Mouse (Mus musculus) stomach, embryonic 14.5 days (tissue): ENCODE measurements around the gene Bfar. TPM values are rescaled to one million over a fixed set of nuclear protein-coding genes. Genes with fewer than 3 reads are reported as not detected.
"Not testable (repeated sequence)": the region's sequence is repeated elsewhere in the genome, so short reads cannot be mapped to it uniquely, and the experiment has no call there.

Experiments used
- ATAC-seq: fragments of 200-750 bp; cut with Nextera tagmentation; 2 replicates; pipeline ENCODE4 v1.8.0; 2017; ENCODE audit warnings: low read depth, moderate TSS enrichment; ENCODE audit not compliant: insufficient number of reproducible peaks, insufficient read depth, low FRiP score
- H3K27ac ChIP-seq: fragments of 300-500 bp; sonication (generic); 2 replicates; pipeline ENCODE4 v1.5.1; 2014; ENCODE audit warnings: mild to moderate bottlenecking, low read length, moderate library complexity, mixed read lengths
- H3K27me3 ChIP-seq: fragments of 300-500 bp; sonication (generic); 2 replicates; pipeline ENCODE4 v1.6.1; 2014; ENCODE audit warnings: low read length, control low read depth, mixed read lengths; ENCODE audit not compliant: control insufficient read depth, insufficient read depth
- H3K36me3 ChIP-seq: fragments of 300-500 bp; sonication (generic); 2 replicates; pipeline ENCODE4 v1.6.1; 2014; ENCODE audit warnings: mild to moderate bottlenecking, control low read depth, low read length, moderate library complexity, mixed read lengths; ENCODE audit not compliant: control insufficient read depth, insufficient read depth
- H3K4me1 ChIP-seq: fragments of 300-500 bp; sonication (generic); 2 replicates; pipeline ENCODE4 v1.6.1; 2014; ENCODE audit warnings: low read length, control low read depth, mixed read lengths; ENCODE audit not compliant: control insufficient read depth, insufficient read depth
- H3K4me2 ChIP-seq: fragments of 300-500 bp; sonication (generic); replicated peaks from 2 replicates; pipeline ENCODE4 v1.6.1; 2014; ENCODE audit warnings: low read depth, low read length, control low read depth
- H3K4me3 ChIP-seq: fragments of 300-500 bp; sonication (generic); 2 replicates; pipeline ENCODE4 v1.5.1; 2014; ENCODE audit warnings: low read depth, low read length, control low read depth
- H3K9ac ChIP-seq: fragments of 300-500 bp; sonication (generic); replicated peaks from 2 replicates; pipeline ENCODE4 v1.6.1; 2014; ENCODE audit warnings: low read depth, mild to moderate bottlenecking, control low read depth, low read length, moderate library complexity, mixed read lengths
- H3K9me3 ChIP-seq: fragments of 300-500 bp; sonication (generic); 2 replicates; pipeline ENCODE4 v1.6.1; 2016; ENCODE audit warnings: low read depth, low read length, control low read depth; ENCODE audit not compliant: control insufficient read depth
- whole genome bisulfite sequencing: fragments of 180-500 bp; shearing (Covaris S2); extraction: QIAGEN DNeasy Blood & Tissue Kit; methylation state at CpG from one replicate; pipeline ENCODE4 v1.1.7; 2014; 5-methylcytosine and 5-hydroxymethylcytosine counted together
- polyA plus RNA-seq: library from polyadenylated mRNA; unstranded; fragments of >200 nt; fragmentation: Nextera tagmentation; extraction: Ambion mirVana; gene quantifications from 2 replicates; pipeline ENCODE4 v1.2.1, GENCODE M21; 2014

Bfar gene
- polyA plus RNA-seq, 1 experiment from 2014 or later: 54.9 TPM

GRCm38 (mm10) chr16:13660736-13661135 lies 10.9 kb upstream of the Bfar start:
- Histone ChIP-seq H3K36me3 (peaks cover 28% of the 10 kb centered on the region), H3K9ac (no peak overlapping the region), H3K27me3 (no peaks in the 10 kb centered on the region), H3K9me3 (no peaks in the 10 kb centered on the region), H3K4me3 (no peak overlapping the region), H3K4me2 (no peak overlapping the region), H3K4me1 (no peaks in the 10 kb centered on the region), H3K27ac (no peak overlapping the region)
- ATAC-seq: no peak
- WGBS: 88% methylated on average over 9 of the region's 9 CpGs

DNA sequence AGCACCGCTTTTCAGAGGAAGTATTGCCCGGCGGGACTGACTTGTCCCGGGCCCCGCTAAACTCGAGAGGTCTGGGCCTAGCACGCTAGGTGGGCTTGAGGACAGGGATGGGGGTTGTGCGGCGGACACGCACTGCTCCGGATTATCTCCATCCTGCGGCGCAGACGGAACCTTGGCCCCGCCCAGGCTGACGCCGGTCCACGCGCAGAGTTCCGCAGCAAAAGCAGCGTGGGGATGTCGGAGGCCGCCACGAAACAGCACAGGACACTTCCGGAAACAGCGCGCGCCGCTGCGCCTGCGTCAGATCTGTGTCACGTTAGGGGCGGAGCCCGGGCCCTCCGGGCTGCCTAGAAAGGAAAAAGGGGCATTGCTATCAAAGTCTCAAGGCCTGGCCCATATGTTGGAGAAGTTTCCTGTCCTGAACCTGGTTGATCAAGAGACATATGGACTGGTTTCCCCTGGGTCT lies 3.7 kb upstream of the Bfar start, which contains the start of gene Parn:
Gene Parn (minus strand): TSS at position 293 of the 466 bp plus-strand sequence.
- Histone ChIP-seq H3K36me3 (peaks cover 8% of the 10 kb centered on the region; the same call in 1 of the 2 replicates), H3K27ac (peak within 1 kb of the TSS; percentile 62), H3K9me3 (no peaks in the 10 kb centered on the region), H3K4me2 (peak within 1 kb of the TSS; percentile 94), H3K9ac (peak within 1 kb of the TSS; percentile 73), H3K4me1 (peaks cover 3% of the 10 kb centered on the region; the same call in 1 of the 2 replicates), H3K4me3 (peak within 1 kb of the TSS; percentile 61), H3K27me3 (no peaks in the 10 kb centered on the region)
- ATAC-seq: peak; percentile 86
- WGBS: under 1% methylated on average over 35 of the region's 35 CpGs

DNA sequence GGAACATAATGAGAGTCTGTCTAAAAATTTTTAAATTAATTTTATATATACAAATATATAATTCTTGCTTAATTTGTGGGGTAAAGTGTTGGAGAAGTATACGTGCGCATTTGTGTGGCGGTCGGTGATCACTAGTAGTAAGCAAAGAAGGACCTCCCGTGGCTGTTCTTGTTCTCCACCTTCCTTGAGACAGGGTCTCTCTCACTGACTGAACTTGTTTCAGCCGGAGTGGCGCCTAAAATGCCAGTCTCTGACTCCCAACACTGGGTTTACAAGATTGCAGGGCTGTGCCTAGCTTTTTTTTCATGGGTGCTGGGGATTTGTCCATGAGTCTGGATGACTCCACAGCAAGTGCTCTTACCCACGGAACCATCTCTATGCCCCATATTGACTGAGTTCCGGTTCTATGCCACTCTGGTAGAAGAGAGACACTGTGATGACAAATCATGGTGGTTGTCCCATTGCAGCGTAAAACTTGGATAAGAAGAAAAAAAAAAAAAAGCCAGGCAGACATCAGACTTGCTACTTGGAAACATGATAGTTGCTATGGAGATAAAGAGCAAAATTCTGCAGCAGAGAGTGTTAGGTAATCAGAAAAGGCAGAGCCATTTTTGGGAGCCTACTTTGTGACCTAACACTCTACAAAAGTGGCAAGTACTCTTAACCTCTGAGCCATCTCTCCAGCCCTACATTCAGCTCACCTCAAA lies 3.1 kb upstream of the Bfar start:
- peaks cover 4% of the 10 kb centered on the region; the same call in 1 of the 2 replicates for H3K36me3 ChIP-seq
- no peaks in the 10 kb centered on the region for H3K27me3 ChIP-seq
- peak overlapping the region; percentile 94 for H3K4me2 ChIP-seq
- peak overlapping the region; percentile 62 for H3K27ac ChIP-seq
- 0 out of 2 replicates have a peak overlapping the region, but pooled peaks have one; percentile 73 for H3K9ac ChIP-seq
- no peak for ATAC-seq
- H3K4me1 ChIP-seq: peaks cover 8% of the 10 kb centered on the region; the same call in 1 of the 2 replicates
- peak overlapping the region; percentile 61 for H3K4me3 ChIP-seq
- H3K9me3 ChIP-seq: no peaks in the 10 kb centered on the region
- 77% methylated on average over 10 of the region's 10 CpGs for WGBS

GRCm38 (mm10) chr16:13669282-13669681 lies 2.4 kb upstream of the Bfar start:
- Histone ChIP-seq H3K27ac (no peak overlapping the region), H3K9ac (no peak overlapping the region), H3K36me3 (peaks cover 2% of the 10 kb centered on the region; the same call in 1 of the 2 replicates), H3K27me3 (no peaks in the 10 kb centered on the region), H3K4me2 (no peak overlapping the region), H3K9me3 (no peaks in the 10 kb centered on the region), H3K4me3 (no peak overlapping the region), H3K4me1 (peaks cover 8% of the 10 kb centered on the region; the same call in 1 of the 2 replicates)
- WGBS: 91% methylated on average over 1 of the region's 1 CpGs
- no peak for ATAC-seq

DNA sequence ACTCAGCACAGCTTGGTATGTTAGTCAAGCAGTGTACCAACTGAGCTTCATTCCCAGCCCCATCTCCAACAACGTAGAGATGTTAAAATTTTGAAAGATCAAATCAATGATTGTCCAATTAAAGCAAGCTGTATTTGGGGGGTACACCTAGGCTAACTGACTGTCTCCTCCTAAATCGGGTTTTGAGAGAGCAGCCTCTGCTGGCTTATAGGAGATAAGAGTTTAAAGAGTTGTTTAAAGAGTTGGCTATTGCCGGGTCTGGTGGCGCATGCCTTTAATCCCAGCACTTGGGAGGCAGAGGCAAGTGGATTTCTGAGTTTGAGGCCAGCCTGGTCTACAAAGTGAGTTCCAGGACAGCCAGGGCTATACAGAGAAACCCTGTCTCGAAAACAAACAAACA lies 762 bp upstream of the Bfar start:
- WGBS: 77% methylated on average over 5 of the region's 5 CpGs
- H3K36me3 ChIP-seq, H3K27me3 ChIP-seq, H3K4me3 ChIP-seq, H3K9me3 ChIP-seq, H3K9ac ChIP-seq, H3K27ac ChIP-seq, ATAC-seq, H3K4me2 ChIP-seq, H3K4me1 ChIP-seq: not testable (repeated sequence)

DNA sequence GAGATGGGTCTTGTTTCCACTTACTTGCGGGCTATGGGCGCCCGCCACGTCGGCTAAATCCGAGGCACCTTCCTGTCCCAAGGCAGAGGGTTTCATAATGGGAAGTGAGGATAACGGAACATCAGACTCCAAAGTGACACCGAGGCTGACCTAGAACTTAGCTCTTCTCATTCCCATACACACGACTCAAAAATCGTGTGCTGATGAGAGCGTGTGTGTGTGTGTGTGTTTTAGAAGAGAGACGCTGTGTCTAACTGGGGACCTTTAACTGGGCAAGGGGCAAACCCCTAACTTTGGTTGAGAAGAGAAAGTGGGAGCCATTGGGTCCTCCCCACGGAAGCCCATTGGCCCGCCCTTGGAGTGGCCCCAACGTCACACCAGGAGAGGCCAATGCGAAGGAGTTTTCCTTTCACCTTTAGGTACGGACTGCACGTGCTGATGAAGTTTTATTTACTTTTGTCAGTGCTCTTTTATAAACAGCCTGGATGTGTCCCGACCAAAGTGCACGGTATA lies 784 bp downstream of the Bfar start:
- Histone ChIP-seq H3K4me1 (peaks cover 8% of the 10 kb centered on the region; the same call in 1 of the 2 replicates), H3K9ac (peak overlapping the region; percentile 92), H3K9me3 (no peaks in the 10 kb centered on the region), H3K36me3 (peaks cover 6% of the 10 kb centered on the region), H3K27ac (peak overlapping the region; percentile 79; the same call in 1 of the 2 replicates), H3K4me3 (peak overlapping the region; percentile 77), H3K4me2 (peak overlapping the region; percentile 70), H3K27me3 (no peaks in the 10 kb centered on the region)
- peak; percentile 59 for ATAC-seq
- WGBS: under 1% methylated on average over 20 of the region's 20 CpGs

GRCm38 (mm10) chr16:13673114-13673513 lies 1.5 kb downstream of the Bfar start:
- H3K4me3 ChIP-seq: peak overlapping the region; percentile 77
- H3K4me2 ChIP-seq: peak overlapping the region; percentile 70
- peaks cover 10% of the 10 kb centered on the region for H3K36me3 ChIP-seq
- no peaks in the 10 kb centered on the region for H3K27me3 ChIP-seq
- H3K4me1 ChIP-seq: peaks cover 8% of the 10 kb centered on the region; the same call in 1 of the 2 replicates
- H3K9me3 ChIP-seq: no peaks in the 10 kb centered on the region
- 71% methylated on average over 5 of the region's 5 CpGs for WGBS
- no peak overlapping the region for H3K27ac ChIP-seq
- H3K9ac ChIP-seq: no peak overlapping the region
- no peak for ATAC-seq

- Histone ChIP-seq H3K4me1 (peaks cover 8% of the 10 kb centered on the region; the same call in 1 of the 2 replicates), H3K9me3 (no peaks in the 10 kb centered on the region), H3K9ac (no peak overlapping the region), H3K4me3 (no peak overlapping the region), H3K27me3 (no peaks in the 10 kb centered on the region), H3K27ac (no peak overlapping the region), H3K36me3 (peaks cover 10% of the 10 kb centered on the region), H3K4me2 (no peak overlapping the region)
- 90% methylated on average over 3 of the region's 3 CpGs for WGBS
- no peak for ATAC-seq
These were observed 2.9 kb downstream of the Bfar start for GRCm38 (mm10) chr16:13674511-13674910.
